Mouse (Mus musculus) G1E (cell line): ENCODE measurements around the gene Slc36a3.

Source experiments
- CTCF ChIP-seq: IDR thresholded peaks from 2 replicates; pipeline ENCODE4 v1.5.1; 2012; ENCODE audit warnings: low read depth, low read length, inconsistent platforms, mixed read lengths
- GATA1 ChIP-seq: IDR thresholded peaks from 2 replicates; pipeline ENCODE4 v1.6.1; 2012; ENCODE audit warnings: borderline replicate concordance, low read length, inconsistent platforms, mixed read lengths

- TF ChIP-seq CTCF (no peak), GATA1 (no peak)
Measured at GRCm38 (mm10) chr11:55148461-55148860, 3.0 kb downstream of the Slc36a3 start.
